Mouse (Mus musculus) hematopoietic stem cell, adult 5-6 weeks (primary cell): Measurements from ENCODE around the gene Trmt10b. TPM values are rescaled to one million over a fixed set of nuclear protein-coding genes. Genes with fewer than 3 reads are reported as not detected.
A peak's percentile ranks its signal among the peaks of the same experiment; 100 is the strongest.

Source experiments
- ATAC-seq, 2 experiments: fragments of 125-278 bp in 1 of 2; replicated peaks in 1 of 2; 2 replicates each; pipeline ENCODE4 v1.8.0; 2016 to 2017; ENCODE audit warnings: inconsistent platforms in 2 of 2, mild to moderate bottlenecking in 2 of 2, moderate number of reproducible peaks in 2 of 2, low read depth in 1 of 2, moderate TSS enrichment in 1 of 2; ENCODE audit not compliant: low FRiP score in 2 of 2, poor library complexity in 2 of 2, severe bottlenecking in 2 of 2, insufficient read depth in 1 of 2, low TSS enrichment in 1 of 2
- total RNA-seq: library from RNA; stranded (forward); fragments of 172-1452, 232-1000 nt; gene quantifications from 2 replicates; pipeline ENCODE4 v1.2.3, GENCODE M21; 2017

The Trmt10b gene
- total RNA-seq, 1 experiment from 2014 or later: 24.9 TPM

DNA sequence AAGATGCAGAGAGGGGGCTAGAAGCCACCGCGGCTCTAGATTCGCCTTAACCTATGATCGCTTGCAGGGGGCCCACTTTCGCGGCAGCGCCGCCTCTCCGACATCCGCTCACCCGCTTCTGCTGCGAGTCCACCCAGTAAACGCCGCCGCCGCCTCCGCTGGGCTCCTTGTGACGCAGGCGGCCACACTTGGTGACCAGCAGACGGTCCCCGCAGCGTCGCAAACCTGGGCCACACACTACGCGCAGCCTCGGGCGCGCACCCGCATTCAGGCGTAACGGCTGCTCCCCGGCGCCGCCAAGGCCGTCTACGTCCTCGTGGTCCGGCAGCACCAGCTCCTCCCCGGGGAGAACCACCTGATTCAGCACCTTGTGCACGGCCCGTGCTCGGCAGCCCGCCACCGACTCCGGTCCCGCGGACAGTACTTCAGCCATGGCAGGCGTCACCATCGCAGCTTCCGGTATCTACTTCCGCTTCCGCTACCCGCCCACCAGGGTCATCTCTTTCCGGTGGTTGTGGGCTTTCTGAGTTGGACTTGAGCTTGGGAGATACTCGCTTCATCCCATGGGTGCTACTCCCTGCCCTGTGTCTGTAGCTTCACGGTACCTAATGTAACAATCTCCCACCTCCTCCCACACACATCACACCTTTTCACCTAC lies 23.4 kb downstream of the Trmt10b start:
- peak; percentile 73 to 93 for ATAC-seq

DNA sequence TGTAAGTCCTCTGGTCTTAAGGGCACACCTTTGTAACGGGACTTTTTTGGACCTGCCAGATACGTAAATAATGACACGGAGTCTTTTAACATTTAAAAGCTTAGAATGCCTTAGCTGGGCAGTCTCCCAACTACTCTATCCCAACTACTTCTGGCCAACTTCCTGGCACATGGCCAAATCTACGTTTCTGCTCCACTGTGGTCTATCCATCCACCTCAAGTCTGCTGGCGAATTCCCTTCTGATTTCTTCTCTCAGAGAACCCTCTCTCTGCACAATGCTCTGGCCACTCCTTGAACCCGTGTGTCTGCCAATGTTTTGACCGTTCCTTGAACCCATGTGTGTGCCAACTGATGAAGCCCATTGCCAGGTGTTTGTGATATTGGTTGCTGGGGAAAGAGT lies 34.2 kb downstream of the Trmt10b start:
- no peak for ATAC-seq

DNA sequence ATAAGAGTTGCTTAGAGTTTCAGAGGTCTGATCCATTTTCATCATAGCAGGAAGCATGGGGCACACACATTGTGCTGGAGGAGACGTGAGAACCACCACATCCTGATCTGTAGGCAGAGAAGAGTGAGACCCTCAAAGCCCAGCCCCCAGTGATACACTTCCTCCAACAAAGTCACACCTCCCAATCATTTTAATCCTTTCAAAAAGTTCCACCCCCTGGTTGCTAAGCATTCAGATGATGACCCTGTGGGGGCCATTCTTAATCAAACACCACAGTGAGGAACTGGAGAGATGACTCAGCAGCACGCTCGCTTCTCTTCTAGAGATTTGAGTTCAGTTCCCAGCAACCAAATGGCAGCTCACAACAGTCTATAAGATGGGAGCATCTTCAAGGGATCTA lies 35.5 kb downstream of the Trmt10b start:
- peak in 1 of 2 experiments; percentile 10; a peak in 1 of 4 replicates for ATAC-seq

DNA sequence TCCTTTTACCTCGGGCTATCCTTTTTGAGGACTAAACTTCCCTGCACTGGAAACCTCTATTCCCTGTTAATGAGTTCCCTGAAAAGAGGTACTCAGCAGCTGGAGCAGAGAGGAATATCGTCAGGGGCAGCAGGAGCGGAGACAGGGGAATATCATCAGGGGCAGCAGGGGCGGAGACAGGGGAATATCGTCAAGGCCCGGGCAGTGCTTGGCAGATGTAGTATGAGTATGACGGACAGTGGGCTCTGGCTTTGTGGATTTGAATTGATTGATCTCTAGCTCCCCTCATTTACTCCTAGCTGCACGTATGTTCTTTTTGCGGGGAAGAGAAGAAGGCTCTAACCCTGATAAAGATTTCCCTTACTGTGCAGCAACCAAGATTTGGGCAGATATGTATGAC lies 44.3 kb downstream of the Trmt10b start:
- ATAC-seq: no peak

DNA sequence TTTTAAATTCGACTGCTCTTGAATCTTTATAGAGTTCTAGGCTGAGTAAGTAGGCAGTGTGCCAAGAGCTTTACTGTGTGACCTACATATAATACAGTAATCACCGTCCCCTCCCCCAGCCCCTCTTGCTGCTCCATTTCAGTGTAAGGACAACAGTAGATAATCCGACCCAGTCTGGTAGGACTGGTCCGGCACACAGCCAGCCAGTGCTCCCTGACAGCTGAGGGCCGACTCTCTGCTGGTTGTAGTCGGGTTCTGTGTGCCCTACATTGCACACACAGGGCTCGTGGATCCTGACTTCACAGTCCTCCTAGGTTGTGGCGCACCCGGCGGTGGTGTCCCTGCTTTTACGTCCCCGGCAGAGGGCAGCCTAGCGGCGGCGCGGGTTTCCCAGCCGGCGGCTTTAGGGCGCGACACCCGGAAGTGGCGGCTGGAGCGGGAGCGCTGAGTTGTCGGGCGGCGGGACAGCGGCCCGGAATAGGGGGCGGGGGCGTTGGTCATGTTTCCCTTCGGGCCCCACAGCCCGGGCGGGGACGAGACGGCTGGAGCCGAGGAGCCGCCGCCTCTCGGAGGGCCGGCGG lies 44.8 kb downstream of the Trmt10b start, which contains the start of gene Dcaf10:
Gene Dcaf10, plus strand, starts transcription at position 433 of the 581 bp plus-strand sequence.
- ATAC-seq: peak; percentile 86 to 88

DNA sequence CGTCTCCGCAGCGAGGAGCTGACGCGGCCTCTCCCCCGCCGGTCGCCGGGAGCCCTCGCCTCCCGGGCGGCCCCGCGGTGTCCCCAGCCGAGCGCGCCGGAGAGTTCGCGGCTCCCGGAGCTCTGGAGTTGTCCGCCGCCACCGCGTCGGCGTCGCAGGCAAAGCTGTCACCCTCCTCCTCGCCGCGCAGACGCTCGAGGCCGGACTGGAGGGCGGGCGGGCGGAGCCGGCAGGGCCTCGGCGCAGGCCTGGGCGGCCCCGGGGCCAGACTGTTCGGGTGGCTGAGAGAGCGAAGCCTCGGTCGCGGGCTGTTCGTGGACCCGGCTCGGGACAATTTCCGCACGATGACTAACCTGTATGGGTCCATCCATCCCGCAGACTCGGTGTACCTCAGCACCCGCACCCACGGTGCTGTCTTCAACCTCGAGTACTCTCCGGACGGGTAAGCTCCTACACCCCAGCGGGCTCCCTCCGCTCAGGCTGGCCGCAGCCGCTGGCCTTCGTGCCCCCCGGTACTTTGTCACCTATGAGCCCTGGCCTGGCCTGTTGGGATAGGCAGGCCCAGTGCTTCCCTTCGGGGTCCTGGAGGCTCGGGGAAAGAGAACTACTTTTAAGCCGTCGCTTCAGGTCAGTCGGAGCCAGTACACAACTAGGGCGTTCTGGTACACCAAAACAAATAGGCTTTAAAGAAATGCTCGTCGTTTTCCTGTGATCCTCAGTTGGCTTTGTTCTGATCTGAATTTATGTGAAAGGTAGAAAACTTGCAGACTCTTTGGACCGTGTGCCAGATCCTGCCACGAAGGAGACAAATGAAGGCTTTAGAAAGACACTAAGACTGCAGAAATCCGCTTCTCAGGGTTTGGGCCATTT lies 45.6 kb downstream of the Trmt10b start, which contains the start of gene Exosc3:
Gene Exosc3, minus strand, starts transcription at position 447 of the 870 bp plus-strand sequence.
- ATAC-seq: peak in 1 of 2 experiments; percentile 47; a peak in 3 of 4 replicates

DNA sequence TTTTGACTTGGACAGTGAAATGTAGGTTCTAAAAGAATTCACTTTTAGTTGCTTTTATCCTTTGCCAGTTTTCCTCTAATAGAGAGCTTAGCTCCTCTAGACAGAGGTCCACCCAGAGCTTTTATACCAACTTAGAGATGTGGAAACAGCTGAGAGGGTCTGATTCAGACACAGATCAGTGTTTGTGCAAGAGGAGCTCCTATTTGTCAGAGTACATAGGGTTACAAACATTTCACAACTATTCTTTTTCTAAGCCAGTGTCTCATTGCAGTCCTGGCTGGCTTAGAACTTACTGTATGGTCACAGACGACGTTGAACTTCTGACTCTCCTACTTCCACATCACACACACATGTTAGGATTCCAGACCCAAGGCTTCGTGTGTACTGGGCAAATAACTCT lies 59.7 kb downstream of the Trmt10b start:
- no peak for ATAC-seq

Other genes with a start within 250 kb of the Trmt10b start
- gene Fbxo10, start 212.5 kb upstream of the Trmt10b start, total RNA-seq: 5.2 and 7.8 TPM in 2 replicates
- 132 and 175 TPM in 2 replicates for gene Tomm5, start 189.0 kb upstream of the Trmt10b start, total RNA-seq
- not detected in 2 replicates for gene Frmpd1, start 112.3 kb upstream of the Trmt10b start, total RNA-seq
- 16.0 and 19.3 TPM in 2 replicates for gene Dcaf10, start 45.0 kb downstream of the Trmt10b start, total RNA-seq
- gene Exosc3, start 45.6 kb downstream of the Trmt10b start, total RNA-seq: 107 and 162 TPM in 2 replicates
- gene Slc25a51, start 111.6 kb downstream of the Trmt10b start, total RNA-seq: 36.7 and 44.7 TPM in 2 replicates
- gene Shb, start 235.3 kb downstream of the Trmt10b start, total RNA-seq: 4.5 and 7.6 TPM in 2 replicates